Mouse (Mus musculus) neural tube, embryonic 15.5 days (tissue): Measurements from ENCODE around the gene H2al1m. TPM values are rescaled to one million over a fixed set of nuclear protein-coding genes. Genes with fewer than 3 reads are reported as not detected.
A peak's percentile ranks its signal among the peaks of the same experiment; 100 is the strongest.
"Not testable (repeated sequence)": the region's sequence is repeated elsewhere in the genome, so short reads cannot be mapped to it uniquely, and the experiment has no call there.

Source experiments
- ATAC-seq: fragments of 200-750 bp; cut with Nextera tagmentation; 2 replicates; pipeline ENCODE4 v1.8.0; 2017; ENCODE audit warnings: mild to moderate bottlenecking, moderate TSS enrichment, moderate library complexity; ENCODE audit not compliant: low FRiP score
- H3K27ac ChIP-seq: fragments of 300-500 bp; sonication (generic); replicated peaks from 2 replicates; pipeline ENCODE4 v1.5.1; 2015; ENCODE audit warnings: mild to moderate bottlenecking, inconsistent platforms
- H3K27me3 ChIP-seq: fragments of 300-500 bp; sonication (generic); replicated peaks from 2 replicates; pipeline ENCODE4 v1.6.1; 2015; ENCODE audit warnings: inconsistent platforms
- H3K36me3 ChIP-seq: fragments of 300-500 bp; sonication (generic); 2 replicates; pipeline ENCODE4 v1.6.1; 2015; ENCODE audit warnings: inconsistent platforms
- H3K4me1 ChIP-seq: fragments of 300-500 bp; sonication (generic); 2 replicates; pipeline ENCODE4 v1.6.1; 2015; ENCODE audit warnings: inconsistent platforms
- H3K4me2 ChIP-seq: fragments of 300-500 bp; sonication (generic); 2 replicates; pipeline ENCODE4 v1.6.1; 2015; ENCODE audit warnings: inconsistent platforms, mild to moderate bottlenecking, moderate library complexity
- H3K4me3 ChIP-seq: fragments of 300-500 bp; sonication (generic); replicated peaks from 2 replicates; pipeline ENCODE4 v1.5.1; 2015; ENCODE audit warnings: mild to moderate bottlenecking, inconsistent platforms
- H3K9ac ChIP-seq: fragments of 300-500 bp; sonication (generic); replicated peaks from 2 replicates; pipeline ENCODE4 v1.6.1; 2015; ENCODE audit warnings: mild to moderate bottlenecking, inconsistent platforms
- H3K9me3 ChIP-seq: fragments of 300-500 bp; sonication (generic); replicated peaks from 2 replicates; pipeline ENCODE4 v1.6.1; 2016; ENCODE audit warnings: inconsistent platforms
- WGBS: fragments of 180-500 bp; shearing (Covaris S2); methylation state at CpG from one replicate; pipeline ENCODE4 v1.1.7; 2015; ENCODE audit warnings: mixed read lengths; 5-methylcytosine and 5-hydroxymethylcytosine counted together
- polyA plus RNA-seq: library from polyadenylated mRNA; unstranded; fragments of >200 nt; fragmentation: Nextera tagmentation; extraction: Ambion mirVana; gene quantifications from 2 replicates; pipeline ENCODE4 v1.2.1, GENCODE M21; 2015

The H2al1m gene
- polyA plus RNA-seq, 1 experiment from 2014 or later = not detected

DNA sequence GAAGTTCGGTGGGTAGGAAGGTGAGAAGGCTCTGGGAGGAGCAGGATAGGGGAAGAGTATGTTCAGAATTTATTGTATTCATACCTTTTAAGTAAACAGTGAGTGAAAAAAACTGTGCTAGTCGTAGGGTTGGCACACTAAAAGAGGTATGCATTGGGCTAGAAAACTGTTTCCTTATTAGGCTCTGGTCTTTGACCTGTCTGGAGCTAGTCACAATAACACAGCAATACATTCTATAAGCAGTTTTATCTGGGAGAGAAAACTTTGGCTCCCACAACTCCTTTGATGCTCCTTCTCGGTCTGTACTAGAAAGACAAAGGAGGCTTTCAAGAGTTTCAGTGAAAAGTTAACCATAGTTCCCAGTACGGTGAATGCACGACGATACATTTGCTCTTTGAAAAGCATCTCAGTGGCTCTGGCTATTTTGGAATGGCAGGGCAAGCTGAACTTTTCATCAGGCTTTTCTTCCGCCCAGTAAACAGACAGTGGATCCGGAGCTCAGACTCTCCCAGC lies 11.6 kb upstream of the H2al1m start:
- Histone ChIP-seq H3K27ac (peak overlapping the region; percentile 63; the same call in 1 of the 2 replicates), H3K4me3 (peak overlapping the region; percentile 56), H3K4me2 (peak overlapping the region; percentile 55), H3K27me3 (no peaks in the 10 kb centered on the region), H3K4me1 (no peaks in the 10 kb centered on the region), H3K9me3 (no peaks in the 10 kb centered on the region), H3K36me3 (no peaks in the 10 kb centered on the region), H3K9ac (no peak overlapping the region)
- ATAC-seq = no peak
- 23% methylated on average over 8 of the region's 8 CpGs for WGBS

DNA sequence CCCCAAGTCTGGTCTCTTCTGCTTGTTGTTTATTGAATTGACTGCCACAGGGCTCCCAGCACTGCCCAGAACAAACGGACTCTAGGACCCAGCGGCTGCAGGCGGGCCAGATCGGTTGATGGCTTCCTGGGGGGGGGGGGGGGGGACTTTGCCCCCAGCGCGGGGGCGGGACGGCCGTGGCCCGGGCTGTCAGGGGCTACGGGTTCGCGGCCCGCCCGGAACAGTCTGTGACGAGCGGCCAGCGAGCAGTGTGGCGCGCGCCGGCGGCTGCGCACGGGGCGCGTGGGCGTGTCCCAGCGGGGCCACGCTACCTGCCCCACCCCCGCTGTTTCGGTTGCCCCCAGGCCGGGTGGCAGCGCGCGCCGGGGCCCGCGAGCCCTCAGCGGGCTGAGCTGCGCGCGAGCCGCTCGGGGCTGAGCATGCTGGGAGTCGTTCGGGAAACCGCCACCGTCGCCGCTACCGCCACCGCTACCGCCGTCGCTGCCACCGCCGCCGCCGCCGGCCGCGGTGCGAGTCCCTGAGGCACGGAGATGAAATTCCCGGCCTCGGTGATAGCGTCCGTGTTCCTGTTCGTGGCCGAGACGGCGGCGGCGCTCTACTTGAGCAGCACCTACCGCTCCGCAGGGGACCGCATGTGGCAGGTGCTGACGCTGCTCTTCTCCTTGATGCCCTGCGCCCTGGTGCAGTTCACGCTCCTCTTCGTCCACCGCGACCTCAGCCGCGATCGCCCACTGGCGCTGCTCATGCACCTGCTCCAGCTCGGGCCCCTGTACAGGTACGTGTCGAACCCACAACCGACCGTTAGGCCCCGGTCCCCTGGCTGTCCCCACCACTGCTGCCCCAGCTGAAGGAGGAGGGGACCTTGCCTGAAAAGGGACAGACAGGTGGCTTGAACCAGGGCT lies 10.9 kb upstream of the H2al1m start, which contains the start of gene Xk:
Gene Xk, plus strand, starts transcription at position 297 of the 902 bp plus-strand sequence.
- H3K9ac ChIP-seq = peak within 1 kb of the TSS; percentile 45
- H3K27ac ChIP-seq = peak within 1 kb of the TSS; percentile 63
- ATAC-seq = peak; percentile 93
- H3K9me3 ChIP-seq = no peaks in the 10 kb centered on the region
- no peaks in the 10 kb centered on the region for H3K36me3 ChIP-seq
- 11% methylated on average over 44 of the region's 94 CpGs for WGBS
- peak within 1 kb of the TSS; percentile 56 for H3K4me3 ChIP-seq
- H3K4me1 ChIP-seq = no peaks in the 10 kb centered on the region
- no peaks in the 10 kb centered on the region for H3K27me3 ChIP-seq
- peak within 1 kb of the TSS; percentile 55 for H3K4me2 ChIP-seq

DNA sequence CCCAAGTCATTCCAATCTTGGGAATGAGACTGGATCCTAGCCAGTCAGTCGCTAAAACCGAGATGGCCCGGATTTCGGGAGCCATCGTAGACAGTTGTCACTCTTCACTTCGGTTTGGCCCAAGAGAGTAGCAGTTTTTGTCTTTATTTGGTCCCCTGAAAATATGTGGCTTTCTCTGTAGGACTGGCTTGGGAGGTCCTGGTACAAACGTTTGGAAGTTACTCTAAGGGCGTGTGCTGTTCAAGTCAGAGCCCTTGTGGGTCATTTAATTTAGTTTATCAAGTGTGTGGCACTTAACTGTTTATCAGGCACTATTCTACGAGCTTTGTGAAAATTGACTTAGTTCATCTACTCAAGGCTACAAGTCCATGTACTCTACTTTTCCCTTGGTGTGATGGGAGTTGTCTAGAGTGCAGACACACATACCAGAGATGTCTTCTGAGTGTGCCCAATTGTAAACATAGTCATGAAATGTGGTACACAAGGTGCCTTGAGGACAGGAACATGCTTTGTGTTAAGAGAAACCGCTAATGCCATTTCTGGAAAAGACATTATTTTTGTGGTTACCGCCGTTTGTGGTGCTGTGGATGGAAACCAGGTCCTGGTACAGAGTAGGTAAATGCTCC lies 10.1 kb upstream of the H2al1m start:
- Histone ChIP-seq H3K4me2 (peak overlapping the region; percentile 55), H3K4me3 (peak overlapping the region; percentile 56), H3K27ac (no peak overlapping the region), H3K9me3 (no peaks in the 10 kb centered on the region), H3K4me1 (no peaks in the 10 kb centered on the region), H3K27me3 (no peaks in the 10 kb centered on the region), H3K36me3 (no peaks in the 10 kb centered on the region), H3K9ac (peak overlapping the region; percentile 45)
- ATAC-seq = no peak
- WGBS = 60% methylated on average over 12 of the region's 12 CpGs

DNA sequence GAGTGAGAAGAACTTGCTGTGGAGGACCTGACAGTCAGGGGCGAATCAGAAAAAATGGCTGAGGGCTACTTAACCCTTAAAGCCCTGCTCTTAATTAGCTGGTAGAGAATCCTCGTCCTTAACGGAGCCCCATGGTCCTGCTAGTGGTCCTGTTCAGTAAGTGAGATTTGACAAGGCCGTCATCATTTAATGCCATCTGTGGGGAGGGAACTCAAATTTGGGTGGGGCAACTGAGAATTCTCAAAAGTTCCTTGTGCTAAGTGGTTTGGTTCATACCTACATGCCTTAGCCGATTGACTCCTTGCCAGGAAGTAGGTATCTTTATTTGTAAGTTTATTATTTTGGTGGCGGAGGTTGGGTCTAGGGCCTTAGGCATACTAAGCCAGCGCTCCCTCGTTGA lies 9.2 kb upstream of the H2al1m start:
- no peaks in the 10 kb centered on the region for H3K27me3 ChIP-seq
- H3K9ac ChIP-seq = no peak overlapping the region
- WGBS = 87% methylated on average over 8 of the region's 8 CpGs
- no peak overlapping the region for H3K27ac ChIP-seq
- no peak for ATAC-seq
- H3K9me3 ChIP-seq = no peaks in the 10 kb centered on the region
- no peaks in the 10 kb centered on the region for H3K4me1 ChIP-seq
- H3K36me3 ChIP-seq = no peaks in the 10 kb centered on the region
- no peak overlapping the region for H3K4me2 ChIP-seq
- no peak overlapping the region for H3K4me3 ChIP-seq

DNA sequence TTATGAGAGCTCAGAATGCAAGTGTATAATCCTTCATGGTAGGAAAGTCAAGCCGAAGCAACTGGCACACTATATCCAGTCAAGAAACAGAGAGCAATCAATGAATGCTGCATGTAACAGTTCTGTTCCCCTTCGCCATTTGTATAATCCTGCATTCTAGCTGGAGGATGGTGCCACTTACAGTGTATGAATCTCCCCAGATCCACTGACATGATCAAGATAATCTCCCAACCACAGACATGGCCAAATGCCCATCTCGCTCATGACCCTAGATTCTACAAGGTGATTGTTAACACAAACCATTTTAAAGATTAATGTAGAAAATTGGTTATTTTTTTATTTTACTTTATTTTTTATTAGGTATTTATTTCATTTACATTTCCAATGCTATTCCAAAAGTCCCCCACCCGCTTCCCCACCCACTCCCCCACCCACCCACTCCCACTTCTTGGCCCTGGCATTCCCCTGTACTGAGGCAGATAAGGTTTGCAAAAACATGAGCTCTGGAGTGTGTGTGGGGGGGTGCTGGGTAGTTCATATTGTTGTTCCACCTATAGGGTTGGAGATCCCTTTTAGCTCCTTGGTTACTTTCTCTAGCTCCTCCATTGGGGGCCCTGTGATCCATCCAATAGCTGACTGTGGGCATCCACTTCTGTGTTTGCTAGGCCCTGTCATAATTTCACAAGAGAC lies 9.7 kb downstream of the H2al1m start:
- not testable (repeated sequence) for H3K36me3 ChIP-seq, ATAC-seq, H3K4me3 ChIP-seq, H3K9ac ChIP-seq, H3K27ac ChIP-seq, H3K4me2 ChIP-seq, H3K4me1 ChIP-seq, H3K27me3 ChIP-seq, H3K9me3 ChIP-seq
- 90% methylated on average over 4 of the region's 4 CpGs for WGBS

DNA sequence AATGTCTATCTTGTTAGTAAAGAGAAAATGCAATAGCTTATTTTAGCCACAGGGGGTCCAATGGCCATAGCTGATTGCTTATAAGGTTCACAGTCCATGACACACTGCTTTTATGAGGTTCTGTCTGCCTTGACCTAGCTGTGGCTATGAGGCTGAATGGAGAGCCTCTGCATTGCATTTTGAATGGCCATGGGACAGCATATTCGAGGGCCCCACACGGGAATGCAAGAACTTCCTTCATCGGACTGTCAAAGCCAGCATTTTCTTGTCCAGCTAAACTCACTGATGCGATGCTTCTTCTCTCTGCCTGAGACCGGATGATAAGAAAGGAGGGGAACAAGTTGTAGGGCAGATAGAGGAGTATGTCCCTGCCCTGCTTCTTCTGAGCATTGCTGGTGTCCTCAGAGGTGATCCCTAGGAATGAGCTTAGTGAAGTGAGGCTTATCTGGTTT lies 14.9 kb downstream of the H2al1m start:
- Histone ChIP-seq H3K36me3 (no peaks in the 10 kb centered on the region), H3K9me3 (no peaks in the 10 kb centered on the region), H3K4me1 (no peaks in the 10 kb centered on the region), H3K4me3 (no peak overlapping the region), H3K27me3 (no peaks in the 10 kb centered on the region), H3K9ac (no peak overlapping the region), H3K4me2 (no peak overlapping the region), H3K27ac (no peak overlapping the region)
- WGBS = 91% methylated on average over 5 of the region's 5 CpGs
- ATAC-seq = no peak

DNA sequence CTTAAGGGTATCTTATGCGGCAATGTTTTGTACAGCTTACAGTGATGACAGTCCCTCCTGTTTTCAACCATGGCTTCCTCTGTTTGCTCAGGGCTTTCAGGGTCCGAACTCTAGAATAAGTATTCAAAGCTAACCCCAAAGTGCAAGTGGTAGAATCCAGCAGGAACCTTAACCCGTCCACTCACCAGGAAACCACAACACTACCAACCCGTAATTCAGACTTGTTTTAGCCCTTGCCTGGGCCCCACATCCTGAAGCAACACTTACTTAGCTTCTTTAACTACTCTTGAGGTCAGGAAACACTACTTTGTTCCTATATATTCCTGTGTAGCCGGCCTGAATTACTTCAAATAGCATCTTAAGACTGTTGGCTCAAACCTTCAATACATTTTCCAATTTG lies 19.2 kb downstream of the H2al1m start:
- no peak overlapping the region for H3K4me2 ChIP-seq
- no peaks in the 10 kb centered on the region for H3K4me1 ChIP-seq
- H3K27me3 ChIP-seq = no peaks in the 10 kb centered on the region
- no peak overlapping the region for H3K4me3 ChIP-seq
- no peak for ATAC-seq
- no peaks in the 10 kb centered on the region for H3K36me3 ChIP-seq
- 87% methylated on average over 5 of the region's 5 CpGs for WGBS
- H3K9me3 ChIP-seq = no peaks in the 10 kb centered on the region
- no peak overlapping the region for H3K27ac ChIP-seq
- no peak overlapping the region for H3K9ac ChIP-seq

DNA sequence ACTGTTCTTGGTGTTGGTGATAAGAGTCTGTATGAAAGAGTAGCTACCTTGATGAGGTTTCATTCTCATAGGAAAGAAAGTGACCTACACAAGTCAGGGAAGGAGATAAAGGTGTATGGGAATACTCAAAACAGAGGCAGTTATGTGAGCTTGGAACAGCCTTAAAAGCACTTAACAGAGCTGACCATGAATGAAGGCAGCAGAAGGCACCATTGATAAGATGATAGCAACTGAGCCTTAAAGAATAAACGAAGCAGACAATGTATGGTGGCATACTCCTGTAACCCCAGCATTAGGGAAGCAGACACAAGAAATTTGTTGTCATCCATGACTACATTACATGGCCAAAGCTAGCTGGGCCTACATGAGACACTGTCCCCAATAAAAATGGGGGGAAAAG lies 19.9 kb downstream of the H2al1m start:
- Histone ChIP-seq H3K9me3 (no peaks in the 10 kb centered on the region), H3K4me2 (no peak overlapping the region), H3K36me3 (no peaks in the 10 kb centered on the region), H3K27me3 (no peaks in the 10 kb centered on the region), H3K4me3 (no peak overlapping the region), H3K9ac (no peak overlapping the region), H3K27ac (no peak overlapping the region), H3K4me1 (no peaks in the 10 kb centered on the region)
- 83% methylated on average over 1 of the region's 1 CpGs for WGBS
- ATAC-seq = no peak

DNA sequence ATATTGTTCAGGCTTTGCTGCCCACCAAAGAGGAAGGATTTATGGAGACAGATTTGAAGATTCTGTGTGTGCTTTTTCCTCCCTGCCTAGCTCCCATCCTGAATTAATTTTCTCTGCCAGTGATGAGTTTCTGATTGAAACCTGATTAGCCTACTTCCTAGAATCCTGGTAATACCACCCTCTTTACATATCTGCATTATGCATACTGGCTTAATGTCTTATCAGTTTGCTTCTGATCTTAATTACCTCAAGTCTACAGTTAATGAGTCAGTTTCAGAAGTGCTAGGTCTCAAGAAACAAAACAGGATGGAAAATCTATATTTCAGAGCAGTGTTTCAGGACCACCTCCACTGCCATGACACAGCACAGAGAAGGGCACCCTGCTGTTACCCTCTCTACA lies 32.9 kb downstream of the H2al1m start:
- not testable (repeated sequence) for ATAC-seq, H3K4me3 ChIP-seq, H3K4me1 ChIP-seq, H3K27ac ChIP-seq, H3K36me3 ChIP-seq, H3K4me2 ChIP-seq, H3K27me3 ChIP-seq, H3K9me3 ChIP-seq, H3K9ac ChIP-seq

DNA sequence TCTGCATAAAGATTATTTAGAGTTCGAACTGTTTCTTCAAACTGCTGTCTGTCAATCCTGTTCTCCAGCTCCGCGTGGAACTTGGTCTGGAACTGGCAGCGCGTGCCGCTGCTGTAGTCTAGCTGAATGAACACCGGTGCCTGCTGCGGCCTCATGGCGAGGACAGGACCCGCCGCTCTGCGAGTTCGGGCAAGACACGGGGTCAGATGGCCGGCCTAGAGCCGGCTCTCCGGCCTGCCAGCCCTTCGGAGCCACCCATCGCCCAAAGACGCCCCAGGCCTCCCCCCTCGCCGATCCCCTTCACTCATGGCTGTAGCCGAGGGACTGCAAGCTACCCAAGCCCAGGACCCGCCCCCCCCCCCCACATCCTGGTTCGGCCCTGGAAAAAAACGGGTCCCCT lies 44.4 kb downstream of the H2al1m start:
- not testable (repeated sequence) for H3K4me3 ChIP-seq, H3K4me1 ChIP-seq, H3K9ac ChIP-seq, H3K4me2 ChIP-seq, H3K36me3 ChIP-seq, H3K27me3 ChIP-seq, H3K27ac ChIP-seq, ATAC-seq, H3K9me3 ChIP-seq
- 91% methylated on average over 26 of the region's 26 CpGs for WGBS

DNA sequence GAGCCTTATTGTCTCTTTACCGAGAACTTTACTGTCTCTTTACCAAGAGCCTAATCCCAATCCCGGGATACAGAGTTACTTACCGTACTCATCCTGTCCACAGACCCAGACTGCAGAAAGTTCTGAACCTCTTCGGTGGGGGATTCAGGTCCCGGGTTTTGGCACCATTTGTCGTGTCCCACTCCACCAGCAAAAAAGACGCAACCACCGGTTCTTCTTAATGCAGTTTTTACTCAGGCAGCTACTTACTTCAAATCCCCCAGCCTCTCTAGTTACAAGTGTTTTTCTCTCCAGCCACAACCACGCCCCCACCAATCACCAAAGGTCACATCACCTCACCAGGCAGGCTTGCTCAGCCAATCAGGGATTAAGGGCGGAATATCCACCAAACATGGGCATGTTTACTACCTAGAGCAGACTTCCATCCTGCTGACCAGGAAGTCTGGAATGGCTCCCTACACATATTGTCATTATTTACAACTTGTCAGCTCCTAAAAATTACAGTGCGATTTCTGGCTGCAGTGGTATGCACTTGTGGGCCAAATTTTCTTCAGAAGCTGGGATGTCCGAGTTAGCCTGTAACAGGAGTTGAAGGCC lies 48.9 kb downstream of the H2al1m start:
- not testable (repeated sequence) for ATAC-seq, H3K4me1 ChIP-seq, H3K9ac ChIP-seq, H3K9me3 ChIP-seq, H3K27ac ChIP-seq, H3K36me3 ChIP-seq, H3K4me3 ChIP-seq, H3K27me3 ChIP-seq, H3K4me2 ChIP-seq
- 88% methylated on average over 12 of the region's 12 CpGs for WGBS
